Mouse (Mus musculus): ENCODE measurements around the gene Pls3. TPM values are rescaled to one million over a fixed set of nuclear protein-coding genes. Genes with fewer than 3 reads are reported as not detected.

Gene Pls3
- polyA plus RNA-seq, 1 experiment = 51.6 TPM

DNA sequence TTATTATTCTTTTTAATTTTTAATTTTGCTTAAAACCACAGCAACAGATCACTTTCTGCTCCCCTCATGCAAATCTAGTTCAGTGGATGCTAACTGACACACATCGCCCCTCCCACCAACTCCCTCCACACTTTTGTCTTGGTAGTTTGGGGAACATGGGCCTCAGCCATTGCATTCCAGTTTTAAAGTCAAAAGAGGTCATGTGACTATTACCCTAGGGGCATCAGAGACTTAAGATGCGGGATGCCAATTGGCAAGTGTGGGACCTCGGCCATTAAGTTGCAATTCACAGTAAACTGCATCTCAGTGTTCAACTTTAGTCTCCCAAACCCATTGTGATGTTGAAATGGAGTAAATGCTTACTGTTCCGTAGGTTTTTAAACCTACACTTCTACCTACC, 1.7 kb downstream of the Pls3 start:
- TF ChIP-seq USF1 (IDR thresholded peaks at IDR 0.05; ENCODE audit: low read depth) (peak; percentile 60), TCF3 (IDR thresholded peaks at IDR 0.05; ENCODE audit: insufficient read length, low read depth) (no peak)
- peak overlapping the region; percentile 80 for H3K4me3 ChIP-seq
- H3K4me2 ChIP-seq (ENCODE audit: low read depth) = peak overlapping the region; percentile 69
- H3K79me2 ChIP-seq (ENCODE audit: control insufficient read depth, insufficient read depth) = peaks cover 57% of the 10 kb centered on the region
- no peaks in the 10 kb centered on the region for H3K27me3 ChIP-seq (ENCODE audit: control insufficient read depth, insufficient read depth, insufficient read length)
- no peaks in the 10 kb centered on the region for H3K36me3 ChIP-seq (ENCODE audit: control insufficient read depth, insufficient read depth)
- H3ac ChIP-seq (ENCODE audit: control insufficient read depth, insufficient read length) = no peak overlapping the region

DNA sequence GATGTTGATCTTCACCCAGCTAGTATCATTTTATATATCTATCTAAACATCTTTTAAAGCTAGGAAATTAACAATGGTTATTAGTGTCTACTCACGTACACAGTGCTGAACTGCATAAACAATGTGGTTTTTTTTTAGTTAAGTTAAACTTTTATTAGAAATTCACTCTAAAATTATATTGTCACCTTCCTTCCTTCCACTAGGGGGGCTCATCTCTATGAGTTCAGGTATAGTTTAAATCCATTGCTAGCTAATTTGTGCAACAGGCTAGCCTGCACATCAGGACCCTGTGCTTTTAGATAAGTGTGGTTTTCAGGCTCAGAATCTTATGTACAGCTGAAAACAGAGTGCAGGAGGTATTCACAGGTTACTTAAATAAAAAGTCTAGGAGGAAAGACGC, 3.1 kb downstream of the Pls3 start:
- Histone ChIP-seq H3K27me3 (ENCODE audit: control insufficient read depth, insufficient read depth, insufficient read length) (no peaks in the 10 kb centered on the region), H3K36me3 (ENCODE audit: control insufficient read depth, insufficient read depth) (no peaks in the 10 kb centered on the region), H3K79me2 (ENCODE audit: control insufficient read depth, insufficient read depth) (peaks cover 71% of the 10 kb centered on the region), H3K4me2 (ENCODE audit: low read depth) (peak overlapping the region; percentile 69), H3ac (ENCODE audit: control insufficient read depth, insufficient read length) (no peak overlapping the region), H3K4me3 (no peak overlapping the region)
- TF ChIP-seq POLR2A (IDR thresholded peaks at IDR 0.05; ENCODE audit: insufficient read length, low read depth) = no peak
- no peak for TF ChIP-seq CEBPB (IDR thresholded peaks at IDR 0.05; ENCODE audit: insufficient read depth, poor library complexity, severe bottlenecking)
- no peak for TF ChIP-seq MAX (IDR thresholded peaks at IDR 0.05; ENCODE audit: low read depth)
- TF ChIP-seq REST (IDR thresholded peaks at IDR 0.05; ENCODE audit: insufficient read depth, insufficient read length) = no peak
- TF ChIP-seq TCF3 (IDR thresholded peaks at IDR 0.05; ENCODE audit: insufficient read length, low read depth) = no peak
- TF ChIP-seq MYOG (IDR thresholded peaks at IDR 0.05; ENCODE audit: control insufficient read depth in 1 of 3, insufficient read depth in 1 of 3, insufficient read length in 2 of 3, low read depth in 2 of 3) = no peak
- no peak for TF ChIP-seq E2F4 (IDR thresholded peaks at IDR 0.05; ENCODE audit: insufficient read depth)
- TF ChIP-seq MYOD1 (IDR thresholded peaks at IDR 0.05; ENCODE audit: control insufficient read depth in 1 of 3, insufficient read length in 2 of 3, low read depth in 2 of 3) = no peak
- no peak for TF ChIP-seq USF1 (IDR thresholded peaks at IDR 0.05; ENCODE audit: low read depth)
- TF ChIP-seq POLR2AphosphoS2 (IDR thresholded peaks at IDR 0.05; ENCODE audit: insufficient read length, low read depth) = no peak
- no peak for TF ChIP-seq TCF12 (IDR thresholded peaks at IDR 0.05; ENCODE audit: insufficient read depth, poor library complexity, severe bottlenecking)
- TF ChIP-seq SRF (IDR thresholded peaks at IDR 0.05; ENCODE audit: control insufficient read depth, insufficient read length, low read depth) = no peak

DNA sequence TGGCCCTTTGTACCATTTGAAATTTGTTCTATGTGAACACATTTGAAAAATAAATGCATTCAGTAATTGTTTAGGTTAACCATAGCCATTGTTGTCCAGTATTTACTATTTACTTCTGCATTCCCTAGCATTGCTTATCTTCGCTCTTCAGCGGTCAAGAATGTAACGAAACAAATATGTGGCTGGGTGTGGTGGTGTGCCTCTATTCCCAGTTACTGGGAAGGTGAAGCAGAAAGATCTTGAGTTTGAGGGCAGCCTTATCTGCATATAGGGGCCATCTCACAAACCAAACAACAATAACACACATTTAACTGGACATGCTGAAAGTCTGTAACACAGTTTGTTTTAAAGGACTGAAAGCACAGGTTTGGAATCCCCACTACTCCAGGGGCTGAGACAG, 13.3 kb downstream of the Pls3 start:
- Histone ChIP-seq H3K4me2 (ENCODE audit: low read depth) (no peak overlapping the region), H3ac (ENCODE audit: control insufficient read depth, insufficient read length) (no peak overlapping the region), H3K4me3 (no peak overlapping the region), H3K27me3 (ENCODE audit: control insufficient read depth, insufficient read depth, insufficient read length) (no peaks in the 10 kb centered on the region), H3K79me2 (ENCODE audit: control insufficient read depth, insufficient read depth) (peaks cover 94% of the 10 kb centered on the region), H3K36me3 (ENCODE audit: control insufficient read depth, insufficient read depth) (no peaks in the 10 kb centered on the region)
- TF ChIP-seq E2F4 (IDR thresholded peaks at IDR 0.05; ENCODE audit: insufficient read depth) (no peak), MYOD1 (IDR thresholded peaks at IDR 0.05; ENCODE audit: control insufficient read depth in 1 of 3, insufficient read length in 2 of 3, low read depth in 2 of 3) (no peak), MAX (IDR thresholded peaks at IDR 0.05; ENCODE audit: low read depth) (no peak), MYOG (IDR thresholded peaks at IDR 0.05; ENCODE audit: control insufficient read depth in 1 of 3, insufficient read depth in 1 of 3, insufficient read length in 2 of 3, low read depth in 2 of 3) (no peak), USF1 (IDR thresholded peaks at IDR 0.05; ENCODE audit: low read depth) (no peak), TCF3 (IDR thresholded peaks at IDR 0.05; ENCODE audit: insufficient read length, low read depth) (no peak), SRF (IDR thresholded peaks at IDR 0.05; ENCODE audit: control insufficient read depth, insufficient read length, low read depth) (no peak)

DNA sequence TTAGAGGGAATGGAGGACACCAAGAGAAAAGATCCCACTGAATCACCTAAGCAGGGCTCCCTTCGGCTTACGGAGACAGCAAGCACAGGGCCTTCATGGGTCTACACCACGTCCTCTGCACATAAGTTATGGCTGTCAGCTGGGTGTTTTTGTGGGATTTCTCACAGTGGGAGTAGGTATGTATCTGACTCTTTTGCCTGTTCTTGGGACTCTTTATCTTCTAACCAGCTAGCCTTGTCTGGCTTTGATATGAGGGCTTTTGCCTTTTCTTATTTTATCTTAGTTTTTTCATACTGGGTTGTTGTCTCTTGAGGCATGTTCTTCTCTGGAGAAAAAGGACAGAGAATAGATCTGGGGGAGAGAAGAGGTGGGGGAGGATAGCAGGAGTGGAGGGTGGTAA, 20.7 kb downstream of the Pls3 start:
- peaks cover 4% of the 10 kb centered on the region for H3K36me3 ChIP-seq (ENCODE audit: control insufficient read depth, insufficient read depth)
- no peak overlapping the region for H3K4me3 ChIP-seq
- no peak overlapping the region for H3K4me2 ChIP-seq (ENCODE audit: low read depth)
- TF ChIP-seq TCF12 (IDR thresholded peaks at IDR 0.05; ENCODE audit: insufficient read depth, poor library complexity, severe bottlenecking) (no peak), MYOD1 (IDR thresholded peaks at IDR 0.05; ENCODE audit: control insufficient read depth in 1 of 3, insufficient read length in 2 of 3, low read depth in 2 of 3) (no peak), MAX (IDR thresholded peaks at IDR 0.05; ENCODE audit: low read depth) (no peak), POLR2A (IDR thresholded peaks at IDR 0.05; ENCODE audit: insufficient read length, low read depth) (no peak), USF1 (IDR thresholded peaks at IDR 0.05; ENCODE audit: low read depth) (no peak), SRF (IDR thresholded peaks at IDR 0.05; ENCODE audit: control insufficient read depth, insufficient read length, low read depth) (no peak), REST (IDR thresholded peaks at IDR 0.05; ENCODE audit: insufficient read depth, insufficient read length) (no peak), CEBPB (IDR thresholded peaks at IDR 0.05; ENCODE audit: insufficient read depth, poor library complexity, severe bottlenecking) (no peak), E2F4 (IDR thresholded peaks at IDR 0.05; ENCODE audit: insufficient read depth) (no peak), POLR2AphosphoS2 (IDR thresholded peaks at IDR 0.05; ENCODE audit: insufficient read length, low read depth) (no peak), MYOG (IDR thresholded peaks at IDR 0.05; ENCODE audit: control insufficient read depth in 1 of 3, insufficient read depth in 1 of 3, insufficient read length in 2 of 3, low read depth in 2 of 3) (no peak), TCF3 (IDR thresholded peaks at IDR 0.05; ENCODE audit: insufficient read length, low read depth) (no peak)
- H3K27me3 ChIP-seq (ENCODE audit: control insufficient read depth, insufficient read depth, insufficient read length) = no peaks in the 10 kb centered on the region
- H3K79me2 ChIP-seq (ENCODE audit: control insufficient read depth, insufficient read depth) = peaks cover 85% of the 10 kb centered on the region
- H3ac ChIP-seq (ENCODE audit: control insufficient read depth, insufficient read length) = no peak overlapping the region

DNA sequence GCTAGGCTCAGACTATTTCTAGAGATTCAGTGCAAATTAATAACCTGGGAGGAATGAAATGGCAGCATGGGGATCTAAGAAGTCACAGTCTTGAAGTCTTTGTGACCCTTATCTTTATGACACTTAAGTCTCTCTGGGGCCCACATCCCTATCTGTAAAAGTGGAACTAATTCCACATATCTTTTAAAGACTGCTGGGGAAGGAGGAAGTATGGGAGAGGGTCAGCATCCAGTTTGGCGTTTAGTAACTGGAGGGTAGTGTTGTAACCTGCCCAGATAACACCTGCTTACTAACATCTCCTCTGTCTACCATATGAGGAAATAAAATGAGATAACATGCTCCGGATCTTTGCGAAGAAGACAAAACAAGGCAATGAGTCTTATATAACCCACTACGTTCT, 30.7 kb downstream of the Pls3 start:
- Histone ChIP-seq H3K4me2 (ENCODE audit: low read depth) (no peak overlapping the region), H3K27me3 (ENCODE audit: control insufficient read depth, insufficient read depth, insufficient read length) (no peaks in the 10 kb centered on the region), H3K79me2 (ENCODE audit: control insufficient read depth, insufficient read depth) (peaks cover 87% of the 10 kb centered on the region), H3ac (ENCODE audit: control insufficient read depth, insufficient read length) (no peak overlapping the region), H3K36me3 (ENCODE audit: control insufficient read depth, insufficient read depth) (no peaks in the 10 kb centered on the region), H3K4me3 (no peak overlapping the region)
- TF ChIP-seq SRF (IDR thresholded peaks at IDR 0.05; ENCODE audit: control insufficient read depth, insufficient read length, low read depth) = no peak
- TF ChIP-seq USF1 (IDR thresholded peaks at IDR 0.05; ENCODE audit: low read depth) = no peak
- no peak for TF ChIP-seq REST (IDR thresholded peaks at IDR 0.05; ENCODE audit: insufficient read depth, insufficient read length)
- no peak for TF ChIP-seq CEBPB (IDR thresholded peaks at IDR 0.05; ENCODE audit: insufficient read depth, poor library complexity, severe bottlenecking)
- TF ChIP-seq MYOD1 (IDR thresholded peaks at IDR 0.05; ENCODE audit: control insufficient read depth in 1 of 3, insufficient read length in 2 of 3, low read depth in 2 of 3) = no peak
- no peak for TF ChIP-seq TCF12 (IDR thresholded peaks at IDR 0.05; ENCODE audit: insufficient read depth, poor library complexity, severe bottlenecking)
- TF ChIP-seq POLR2AphosphoS2 (IDR thresholded peaks at IDR 0.05; ENCODE audit: insufficient read length, low read depth) = no peak
- no peak for TF ChIP-seq POLR2A (IDR thresholded peaks at IDR 0.05; ENCODE audit: insufficient read length, low read depth)
- no peak for TF ChIP-seq E2F4 (IDR thresholded peaks at IDR 0.05; ENCODE audit: insufficient read depth)
- no peak for TF ChIP-seq TCF3 (IDR thresholded peaks at IDR 0.05; ENCODE audit: insufficient read length, low read depth)
